Mouse (Mus musculus): ENCODE results near the gene Ash1l. TPM values are rescaled to one million over a fixed set of nuclear protein-coding genes. Genes with fewer than 3 reads are reported as not detected.

Ash1l gene
- polyA plus RNA-seq (2016; fragmentation: Nextera tagmentation; extraction: Ambion mirVana) = 15.9 and 17.2 TPM in 2 replicates

DNA sequence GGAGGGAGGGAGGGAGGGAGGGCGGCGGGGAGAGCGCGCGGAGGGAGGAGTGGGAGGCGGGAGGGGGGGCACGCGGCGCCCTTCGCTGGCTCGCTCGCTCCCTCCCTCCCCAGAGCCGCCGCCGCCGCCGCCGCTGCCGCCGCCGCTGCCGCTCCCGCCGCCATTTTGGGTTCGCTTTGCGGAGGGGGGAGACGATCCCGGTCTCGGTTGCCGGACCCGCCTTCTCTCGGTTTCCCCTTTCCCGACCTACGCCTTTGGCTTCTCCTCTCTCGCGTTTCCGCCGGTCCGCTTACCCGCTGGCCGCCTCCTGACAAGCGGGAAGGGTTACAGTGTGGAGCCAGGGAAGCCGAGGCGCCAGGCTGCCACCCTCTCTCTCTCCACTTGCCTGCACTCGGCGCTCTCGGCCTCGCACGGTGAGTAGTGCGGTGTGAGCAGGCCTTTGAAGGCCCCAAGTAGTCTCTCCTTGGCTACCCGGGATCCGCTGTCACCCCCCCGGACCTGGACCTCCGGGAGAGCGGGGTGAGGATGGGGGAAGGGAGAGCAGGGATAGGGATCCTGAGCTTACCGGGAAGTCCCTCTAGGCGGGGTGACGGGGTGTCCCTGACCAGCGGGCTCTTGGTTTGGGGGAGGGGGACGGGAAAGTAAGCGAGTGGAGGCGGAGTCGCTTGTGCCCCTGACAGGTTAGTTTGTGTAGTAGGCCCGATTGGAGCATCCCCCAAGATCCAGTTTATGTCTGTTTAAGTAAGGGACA is at the start of gene Ash1l, which contains the start of gene Dap3:
Ash1l (plus strand) TSS at position 47 of the 751 bp plus-strand sequence.
Dap3 (minus strand) TSS at position 606 of the 751 bp plus-strand sequence.
- Histone ChIP-seq H3K36me3 (no peaks in the 10 kb centered on the region), H3K4me1 (replicated peaks) (peaks cover 27% of the 10 kb centered on the region), H3K27ac (ENCODE audit: poor library complexity, severe bottlenecking) (peak within 1 kb of the TSS; percentile 99), H3K4me2 (peak within 1 kb of the TSS; percentile 80), H3K27me3 (replicated peaks) (no peaks in the 10 kb centered on the region), H3K4me3 (peak within 1 kb of the TSS; percentile 86), H3K9ac (peak within 1 kb of the TSS; percentile 98), H3K9me3 (replicated peaks) (no peaks in the 10 kb centered on the region)
- ATAC-seq (ENCODE audit: insufficient number of reproducible peaks, low FRiP score) = peak; percentile 78
- WGBS = under 1% methylated on average over 39 of the region's 64 CpGs

DNA sequence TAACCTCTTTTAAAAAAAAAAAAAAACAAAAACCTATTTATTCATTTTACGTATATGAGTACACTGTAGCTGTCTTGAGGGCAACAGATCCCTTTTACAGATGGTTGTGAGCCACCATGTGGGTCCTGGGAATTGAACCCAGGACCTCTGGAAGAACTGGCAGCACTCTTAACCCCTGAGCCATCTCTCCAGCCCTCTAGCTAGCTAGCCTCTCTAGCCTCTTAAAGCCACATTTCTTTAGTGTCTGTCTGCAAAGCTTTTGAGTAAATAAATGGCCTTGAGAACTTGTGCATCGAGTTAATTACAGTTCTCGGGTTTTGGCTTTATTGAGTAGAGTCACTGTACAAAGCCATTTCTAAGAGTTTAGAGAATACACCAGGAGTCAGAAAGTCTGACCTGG is 45.6 kb upstream of the Ash1l start:
- H3K4me1 ChIP-seq (replicated peaks) = no peaks in the 10 kb centered on the region
- no peak overlapping the region for H3K27ac ChIP-seq (ENCODE audit: poor library complexity, severe bottlenecking)
- no peak overlapping the region for H3K4me2 ChIP-seq
- no peak overlapping the region for H3K4me3 ChIP-seq
- peaks cover 88% of the 10 kb centered on the region for H3K36me3 ChIP-seq
- H3K9ac ChIP-seq = no peak overlapping the region
- no peaks in the 10 kb centered on the region for H3K27me3 ChIP-seq (replicated peaks)
- 85% methylated on average over 3 of the region's 3 CpGs for WGBS
- H3K9me3 ChIP-seq (replicated peaks) = no peaks in the 10 kb centered on the region
- ATAC-seq (ENCODE audit: insufficient number of reproducible peaks, low FRiP score) = no peak

DNA sequence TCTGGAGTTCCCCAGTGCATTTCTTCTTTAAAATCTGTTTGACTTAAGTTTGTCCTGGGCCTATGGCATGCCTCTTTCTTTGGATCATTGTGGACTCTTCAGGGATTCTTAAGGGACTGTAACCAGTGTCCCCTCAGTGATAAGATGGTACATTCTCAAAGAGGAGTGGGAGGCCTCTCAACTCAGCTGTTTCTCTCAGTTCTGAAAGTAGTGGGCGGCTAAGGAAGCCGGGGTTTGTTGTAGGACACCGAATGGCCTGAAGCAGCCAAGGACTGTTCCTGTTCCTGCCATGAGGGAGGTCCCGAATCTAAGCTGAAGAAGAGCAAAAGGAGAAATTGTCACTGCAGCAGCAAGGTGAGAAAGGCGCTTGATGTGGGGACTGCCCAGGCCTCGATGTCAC is 45.2 kb upstream of the Ash1l start:
- Histone ChIP-seq H3K4me3 (no peak overlapping the region), H3K9ac (no peak overlapping the region), H3K36me3 (peaks cover 91% of the 10 kb centered on the region), H3K4me2 (no peak overlapping the region), H3K9me3 (replicated peaks) (no peaks in the 10 kb centered on the region), H3K4me1 (replicated peaks) (no peaks in the 10 kb centered on the region), H3K27me3 (replicated peaks) (no peaks in the 10 kb centered on the region), H3K27ac (ENCODE audit: poor library complexity, severe bottlenecking) (no peak overlapping the region)
- ATAC-seq (ENCODE audit: insufficient number of reproducible peaks, low FRiP score) = no peak
- WGBS = 85% methylated on average over 6 of the region's 6 CpGs

DNA sequence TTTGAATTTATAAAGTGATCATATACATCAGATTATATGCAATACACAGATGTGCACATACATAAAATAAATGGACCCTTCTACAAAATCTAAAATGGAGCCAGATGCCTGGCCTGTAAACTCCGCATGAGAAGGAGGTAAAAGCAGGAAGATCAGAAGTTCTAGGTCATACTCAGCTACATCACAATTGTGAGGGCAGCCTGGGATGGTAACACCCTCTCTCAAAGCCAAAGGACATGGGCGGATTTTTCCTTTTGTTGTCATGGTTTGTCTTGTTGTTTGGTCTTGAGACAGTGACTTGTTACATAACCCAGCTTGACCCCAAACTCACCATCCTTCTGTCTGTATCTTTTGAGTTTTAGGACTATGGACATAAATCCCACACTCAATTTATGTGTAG is 44.7 kb upstream of the Ash1l start:
- Histone ChIP-seq H3K4me2 (no peak overlapping the region), H3K27ac (ENCODE audit: poor library complexity, severe bottlenecking) (no peak overlapping the region), H3K4me3 (no peak overlapping the region), H3K9me3 (replicated peaks) (no peaks in the 10 kb centered on the region), H3K4me1 (replicated peaks) (no peaks in the 10 kb centered on the region), H3K27me3 (replicated peaks) (no peaks in the 10 kb centered on the region), H3K9ac (no peak overlapping the region), H3K36me3 (peaks cover 93% of the 10 kb centered on the region)
- ATAC-seq (ENCODE audit: insufficient number of reproducible peaks, low FRiP score) = no peak
- 92% methylated on average over 2 of the region's 2 CpGs for WGBS

DNA sequence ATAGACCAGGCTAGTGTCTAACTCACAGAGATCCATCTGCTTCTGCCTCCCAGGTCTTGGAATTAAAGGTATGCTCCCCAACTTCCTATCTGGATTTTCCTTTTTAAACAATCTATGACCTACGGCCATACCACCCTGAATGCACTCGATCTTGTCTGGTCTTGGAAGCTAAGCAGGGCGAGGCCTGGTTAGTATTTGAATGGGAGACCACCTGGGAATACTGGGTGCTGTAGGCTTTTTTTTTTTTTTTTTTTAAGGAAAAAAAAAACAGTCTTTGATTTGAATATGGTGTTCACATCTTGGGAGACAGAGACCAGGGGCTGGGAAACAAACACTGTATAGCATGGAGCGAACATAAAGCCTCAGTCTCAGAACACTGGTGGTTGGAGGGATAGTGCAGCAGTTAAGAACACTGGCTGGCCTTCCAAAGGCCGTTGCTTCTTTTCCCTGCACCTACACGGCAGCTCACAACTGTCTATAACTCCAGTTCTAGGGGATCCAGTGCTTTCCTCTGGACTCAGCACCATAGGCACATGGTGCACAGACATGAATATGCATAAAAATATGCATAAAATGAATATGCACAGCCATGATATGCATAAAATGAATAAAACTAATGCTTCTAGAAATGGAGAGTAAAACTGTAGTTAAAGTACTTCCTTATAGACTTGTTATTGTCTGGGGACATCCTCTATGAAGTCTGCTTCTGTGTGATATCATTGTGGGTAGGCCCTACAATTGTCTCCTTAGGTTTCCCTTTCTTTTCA is 43.8 kb upstream of the Ash1l start:
- no peak for ATAC-seq (ENCODE audit: insufficient number of reproducible peaks, low FRiP score)
- Histone ChIP-seq H3K27ac (ENCODE audit: poor library complexity, severe bottlenecking) (no peak overlapping the region), H3K4me3 (no peak overlapping the region), H3K36me3 (peaks cover 96% of the 10 kb centered on the region), H3K27me3 (replicated peaks) (no peaks in the 10 kb centered on the region), H3K4me1 (replicated peaks) (no peaks in the 10 kb centered on the region), H3K9me3 (replicated peaks) (no peaks in the 10 kb centered on the region), H3K4me2 (no peak overlapping the region), H3K9ac (no peak overlapping the region)
- WGBS = 85% methylated on average over 6 of the region's 6 CpGs

DNA sequence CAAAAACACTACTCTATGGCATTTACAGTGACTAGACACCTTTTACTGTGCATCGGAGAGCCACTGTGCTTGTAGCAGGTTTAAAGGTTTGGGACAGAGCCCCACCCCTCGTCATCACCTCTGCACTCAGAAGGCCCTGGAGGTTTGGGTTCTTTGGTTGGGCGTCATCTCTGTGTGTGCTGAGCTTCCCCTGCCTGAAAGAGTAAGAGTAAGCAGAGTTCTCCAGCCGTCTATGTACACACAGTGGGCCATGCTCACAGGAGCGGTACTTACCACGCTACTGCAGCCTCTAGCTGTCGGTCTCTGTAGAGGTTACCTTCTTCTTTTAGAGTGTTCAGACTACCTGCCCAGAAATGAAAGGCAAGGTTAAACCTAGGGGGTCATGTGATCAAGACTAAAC is 37.8 kb upstream of the Ash1l start:
- Histone ChIP-seq H3K27ac (ENCODE audit: poor library complexity, severe bottlenecking) (no peak overlapping the region), H3K9ac (no peak overlapping the region), H3K36me3 (peaks cover 52% of the 10 kb centered on the region), H3K9me3 (replicated peaks) (no peaks in the 10 kb centered on the region), H3K27me3 (replicated peaks) (no peaks in the 10 kb centered on the region), H3K4me2 (peak overlapping the region; percentile 83), H3K4me1 (replicated peaks) (peaks cover 14% of the 10 kb centered on the region), H3K4me3 (peak overlapping the region; percentile 80; the same call in 1 of the 2 replicates)
- no peak for ATAC-seq (ENCODE audit: insufficient number of reproducible peaks, low FRiP score)
- 84% methylated on average over 7 of the region's 7 CpGs for whole genome bisulfite sequencing

DNA sequence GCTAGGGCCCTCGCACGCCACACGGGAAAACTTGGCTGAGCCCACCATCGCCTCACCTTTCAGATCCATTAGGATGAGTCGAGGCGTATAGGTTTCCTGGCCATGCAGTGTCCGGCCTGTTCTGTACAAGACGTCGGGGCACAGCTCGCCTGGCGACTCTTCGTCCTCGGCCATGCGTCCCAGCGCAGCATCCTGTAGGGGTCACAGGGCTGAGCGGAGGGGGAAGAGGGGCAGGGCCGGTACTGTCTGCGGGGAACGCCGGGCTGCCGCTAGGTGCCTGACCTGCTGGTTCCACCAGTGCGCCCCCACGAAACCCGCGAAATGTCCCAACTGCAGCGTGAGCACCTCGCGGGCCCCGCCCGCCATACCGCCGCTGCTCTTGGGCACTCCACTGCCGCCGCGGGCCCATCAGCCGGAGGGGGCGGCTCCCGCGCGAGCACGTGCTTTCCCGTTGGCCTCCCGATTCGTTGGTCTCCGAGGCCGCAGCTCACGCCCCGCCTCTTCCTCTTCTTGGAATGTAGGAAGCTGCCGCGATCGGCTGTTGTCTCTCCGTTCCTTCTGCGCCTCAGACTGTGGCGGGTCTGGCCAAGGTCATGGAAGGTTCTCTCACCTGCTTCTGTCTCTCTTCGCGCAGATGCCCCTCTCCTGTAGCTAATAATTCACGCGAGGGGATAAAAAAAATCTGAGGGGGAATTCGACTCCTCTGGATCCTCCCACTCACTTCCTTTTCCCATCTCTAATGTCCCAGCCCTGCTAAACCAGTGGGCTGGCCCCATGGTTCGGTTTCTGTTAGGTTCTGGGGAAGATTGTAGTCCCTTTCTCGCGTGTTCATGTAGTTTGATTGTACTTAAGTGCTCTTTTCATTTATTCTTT is 36.7 kb upstream of the Ash1l start, which contains the start of gene Msto1:
Msto1 (minus strand) TSS at position 489 of the 873 bp plus-strand sequence.
- peak within 1 kb of the TSS; percentile 83 for H3K4me2 ChIP-seq
- H3K4me3 ChIP-seq = peak within 1 kb of the TSS; percentile 80
- peaks cover 40% of the 10 kb centered on the region for H3K36me3 ChIP-seq
- H3K9ac ChIP-seq = peak within 1 kb of the TSS; percentile 89
- peaks cover 14% of the 10 kb centered on the region for H3K4me1 ChIP-seq (replicated peaks)
- H3K9me3 ChIP-seq (replicated peaks) = no peaks in the 10 kb centered on the region
- H3K27me3 ChIP-seq (replicated peaks) = no peaks in the 10 kb centered on the region
- H3K27ac ChIP-seq (ENCODE audit: poor library complexity, severe bottlenecking) = peak within 1 kb of the TSS; percentile 76
- WGBS = under 1% methylated on average over 62 of the region's 62 CpGs
- ATAC-seq (ENCODE audit: insufficient number of reproducible peaks, low FRiP score) = peak; percentile 98

DNA sequence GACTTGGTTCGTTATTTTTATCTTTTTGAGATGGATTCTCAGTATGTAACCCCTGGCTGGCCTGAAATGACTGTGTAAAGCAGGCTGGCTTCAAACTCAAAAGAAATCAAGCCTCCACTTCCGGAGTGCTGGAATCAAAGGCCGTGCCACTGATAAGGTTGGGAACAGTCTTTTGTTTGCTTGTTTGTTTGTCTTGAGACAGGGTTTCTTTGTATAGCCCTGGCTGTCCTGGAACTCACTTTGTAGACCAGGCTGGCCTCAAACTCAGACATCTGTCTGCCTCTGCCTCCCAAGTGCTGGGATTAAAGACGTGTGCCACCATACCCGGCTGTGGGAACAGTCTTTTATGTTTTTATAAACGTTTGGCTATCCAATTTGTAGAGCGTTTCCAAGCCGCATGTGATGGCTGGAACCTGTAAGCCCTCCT is 36.0 kb upstream of the Ash1l start:
- Histone ChIP-seq H3K4me2 (peak overlapping the region; percentile 83), H3K4me1 (replicated peaks) (peaks cover 14% of the 10 kb centered on the region), H3K9me3 (replicated peaks) (no peaks in the 10 kb centered on the region), H3K27ac (ENCODE audit: poor library complexity, severe bottlenecking) (peak overlapping the region; percentile 76), H3K4me3 (peak overlapping the region; percentile 80), H3K36me3 (peaks cover 33% of the 10 kb centered on the region), H3K27me3 (replicated peaks) (no peaks in the 10 kb centered on the region), H3K9ac (peak overlapping the region; percentile 89)
- ATAC-seq (ENCODE audit: insufficient number of reproducible peaks, low FRiP score) = no peak
- 29% methylated on average over 8 of the region's 8 CpGs for WGBS

DNA sequence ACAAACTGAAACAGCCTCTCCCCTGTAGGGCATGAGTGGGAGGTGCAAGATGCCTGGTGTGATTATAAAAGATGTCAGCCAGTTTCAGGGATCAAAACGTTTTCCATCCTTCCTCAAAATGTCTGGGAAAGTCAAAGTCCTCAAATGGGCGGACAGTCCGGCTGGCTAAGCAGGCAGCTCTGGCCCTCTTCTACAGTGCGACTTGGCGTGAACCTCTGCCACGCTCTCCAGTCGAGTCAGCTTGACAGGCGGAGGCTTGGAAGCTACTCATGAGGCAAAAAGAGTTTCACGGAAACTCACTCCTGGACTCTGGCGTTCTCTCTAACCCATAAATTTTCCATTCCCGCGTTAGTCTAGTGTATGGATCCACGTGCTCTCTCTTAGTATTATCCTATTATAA is 31.4 kb upstream of the Ash1l start:
- Histone ChIP-seq H3K4me3 (no peak overlapping the region), H3K27me3 (replicated peaks) (no peaks in the 10 kb centered on the region), H3K4me2 (no peak overlapping the region), H3K36me3 (peaks cover 39% of the 10 kb centered on the region), H3K9me3 (replicated peaks) (peaks cover 11% of the 10 kb centered on the region), H3K9ac (no peak overlapping the region), H3K4me1 (replicated peaks) (peaks cover 15% of the 10 kb centered on the region), H3K27ac (ENCODE audit: poor library complexity, severe bottlenecking) (no peak overlapping the region)
- 81% methylated on average over 13 of the region's 13 CpGs for WGBS
- ATAC-seq (ENCODE audit: insufficient number of reproducible peaks, low FRiP score) = no peak

DNA sequence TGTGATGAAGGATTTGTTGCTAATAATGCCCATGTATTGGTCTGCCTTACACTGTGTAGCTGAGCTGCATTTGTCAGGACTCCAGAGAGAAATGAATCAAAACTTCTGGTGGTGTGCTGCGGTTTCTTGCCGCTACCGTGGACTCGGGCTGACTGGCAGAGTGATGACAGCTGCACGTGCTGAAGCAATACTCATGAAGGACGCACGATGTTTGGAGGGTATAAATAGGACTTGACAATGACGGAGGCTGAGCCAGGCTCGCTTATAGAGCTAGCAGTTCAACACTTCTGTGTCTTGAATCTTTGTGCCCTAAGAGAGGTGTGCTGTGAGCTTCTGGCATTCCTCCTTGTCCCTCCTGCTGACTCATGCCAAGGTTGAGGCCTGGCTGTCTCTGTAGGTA is 29.0 kb upstream of the Ash1l start:
- ATAC-seq (ENCODE audit: insufficient number of reproducible peaks, low FRiP score) = 0 out of 2 replicates have a peak, but pooled peaks have one; percentile 35
- Histone ChIP-seq H3K36me3 (peaks cover 54% of the 10 kb centered on the region), H3K27ac (ENCODE audit: poor library complexity, severe bottlenecking) (no peak overlapping the region), H3K9ac (no peak overlapping the region), H3K4me2 (no peak overlapping the region), H3K4me1 (replicated peaks) (peaks cover 18% of the 10 kb centered on the region), H3K27me3 (replicated peaks) (no peaks in the 10 kb centered on the region), H3K4me3 (no peak overlapping the region), H3K9me3 (replicated peaks) (peaks cover 11% of the 10 kb centered on the region)
- 58% methylated on average over 9 of the region's 9 CpGs for WGBS

All from heart, embryonic 12.5 days (tissue).